ENCODE assay signal across 18 mouse cellular contexts in the genomic region with DNA sequence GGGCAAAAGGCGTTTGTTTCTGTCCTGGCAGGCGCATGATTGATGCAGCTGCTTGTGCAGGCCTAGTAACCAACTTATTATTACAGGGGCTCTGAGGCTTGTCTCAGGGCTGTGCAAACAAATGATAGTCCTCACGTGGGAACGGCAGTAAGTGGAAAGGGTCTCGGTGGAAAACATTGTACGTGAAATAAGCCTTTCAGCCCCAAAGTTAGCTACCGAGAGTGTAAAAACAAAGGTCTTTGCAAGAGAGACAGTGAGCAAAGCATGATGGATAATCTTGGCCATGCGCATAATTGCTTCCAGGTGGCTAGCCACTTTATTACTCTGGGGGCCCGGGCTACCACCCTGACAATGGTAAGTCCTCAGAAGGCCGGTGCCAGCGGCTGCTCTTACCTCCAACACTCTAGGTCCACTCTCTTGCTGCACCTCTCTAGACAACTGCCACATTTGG.
DNase-seq lines count a peak whose midpoint lies in the region; ATAC-seq and TF ChIP-seq lines count a peak whose summit lies in the region.
"Had no signal": no experiment of that assay in that cellular context is flagged by ENCODE, and none has a peak within 500 bp of the region (broad histone marks: within the 10 kb centered on the region; RNA-seq: fewer than 3 reads in every experiment).

No protein-coding gene starts in this region.

- 51% methylated on average over 11 of the region's 11 CpGs for WGBS in forebrain, embryonic 10.5 days
- 22% methylated on average over 11 of the region's 11 CpGs for WGBS in forebrain, embryonic 15.5 days
- 11% methylated on average over 11 of the region's 11 CpGs for WGBS in neural tube, embryonic 15.5 days
- WGBS in neural tube, embryonic 13.5 days = 14% methylated on average over 11 of the region's 11 CpGs
- WGBS in kidney, adult 2 months = 54% methylated on average over 11 of the region's 11 CpGs

- no peak for TF ChIP-seq POLR2A in kidney, adult 2 months (IDR thresholded peaks at IDR 0.05; ENCODE audit: low read depth, low read length)

- no peak for TF ChIP-seq CTCF in kidney, adult 2 months (conservative IDR thresholded peaks at IDR 0.05; ENCODE audit: insufficient read depth, insufficient read length, low read depth, low read length)

- H3K9ac ChIP-seq in forebrain, embryonic 15.5 days (replicated peaks) = no peak overlapping the region
- H3K9ac ChIP-seq in neural tube, embryonic 15.5 days (replicated peaks) = no peak overlapping the region
- no peak overlapping the region for H3K9ac ChIP-seq in neural tube, embryonic 13.5 days
- H3K9ac ChIP-seq: embryonic facial prominence, embryonic 15.5 days; heart, embryonic 15.5 days had no signal

- H3K27me3 ChIP-seq in forebrain, embryonic 10.5 days (ENCODE audit: poor library complexity, severe bottlenecking) = peaks cover 6% of the 10 kb centered on the region; the same call in 1 of the 2 replicates
- no peaks in the 10 kb centered on the region for H3K27me3 ChIP-seq in forebrain, embryonic 15.5 days
- H3K27me3 ChIP-seq in neural tube, embryonic 15.5 days (replicated peaks) = no peaks in the 10 kb centered on the region
- H3K27me3 ChIP-seq in neural tube, embryonic 13.5 days = no peaks in the 10 kb centered on the region
- no peaks in the 10 kb centered on the region; the same call in 1 of the 2 replicates for H3K27me3 ChIP-seq in kidney, adult 2 months (replicated peaks; ENCODE audit: control insufficient read depth, insufficient read depth, low read length)
- H3K27me3 ChIP-seq: embryonic facial prominence, embryonic 15.5 days; heart, embryonic 15.5 days had no signal

- no peak overlapping the region for H3K4me3 ChIP-seq in forebrain, embryonic 10.5 days
- H3K4me3 ChIP-seq in forebrain, embryonic 15.5 days = no peak overlapping the region
- no peak overlapping the region for H3K4me3 ChIP-seq in neural tube, embryonic 15.5 days (replicated peaks)
- no peak overlapping the region for H3K4me3 ChIP-seq in neural tube, embryonic 13.5 days
- H3K4me3 ChIP-seq in kidney, adult 2 months (ENCODE audit: insufficient read depth, low read depth, low read length) = no peak overlapping the region
- H3K4me3 ChIP-seq: embryonic facial prominence, embryonic 15.5 days; heart, embryonic 15.5 days had no signal

- ATAC-seq in forebrain, embryonic 15.5 days (replicated peaks) = no peak
- no peak for ATAC-seq in neural tube, embryonic 15.5 days (ENCODE audit: low FRiP score)
- ATAC-seq in neural tube, embryonic 13.5 days (ENCODE audit: low read depth) = peak; percentile 19; the same call in 1 of the 2 replicates

- H3K9me3 ChIP-seq in forebrain, embryonic 10.5 days = no peaks in the 10 kb centered on the region
- no peaks in the 10 kb centered on the region for H3K9me3 ChIP-seq in forebrain, embryonic 15.5 days
- no peaks in the 10 kb centered on the region for H3K9me3 ChIP-seq in neural tube, embryonic 15.5 days (replicated peaks)
- no peaks in the 10 kb centered on the region; the same call in 1 of the 2 replicates for H3K9me3 ChIP-seq in neural tube, embryonic 13.5 days
- H3K9me3 ChIP-seq: embryonic facial prominence, embryonic 15.5 days; heart, embryonic 15.5 days had no signal

- DNase-seq in forebrain, embryonic 10.5 days (ENCODE audit: extremely low spot score, low spot score) = no peak
- peak; percentile 76 for DNase-seq in neural tube, embryonic 10.5 days (ENCODE audit: extremely low spot score, low spot score)
- peak; percentile 70 for DNase-seq in hindlimb bud, embryonic 11.5 days (ENCODE audit: extremely low spot score, low read depth, low spot score)
- no peak for DNase-seq in kidney, adult 2 months
- no peak for DNase-seq in spleen, postnatal 14 days (ENCODE audit: low spot score in 2 of 2)
- DNase-seq: adrenal gland, postnatal 14 days; cerebellum, adult 9-10 months; gastrocnemius, postnatal 25 days; layer of hippocampus, postnatal 36 days; lung, adult 2 months; midbrain, embryonic 14.5 days; thymus, postnatal 36 days had no signal

- peaks cover 23% of the 10 kb centered on the region for H3K4me1 ChIP-seq in forebrain, embryonic 10.5 days
- H3K4me1 ChIP-seq in forebrain, embryonic 15.5 days = peaks cover 5% of the 10 kb centered on the region; the same call in 1 of the 2 replicates
- H3K4me1 ChIP-seq in neural tube, embryonic 15.5 days = peaks cover 11% of the 10 kb centered on the region
- H3K4me1 ChIP-seq in neural tube, embryonic 13.5 days (replicated peaks) = peaks cover 28% of the 10 kb centered on the region
- H3K4me1 ChIP-seq in kidney, adult 2 months (ENCODE audit: control insufficient read depth, insufficient read depth, low read length) = no peaks in the 10 kb centered on the region

- H3K4me2 ChIP-seq in forebrain, embryonic 15.5 days (replicated peaks) = no peak overlapping the region
- H3K4me2 ChIP-seq in neural tube, embryonic 15.5 days = no peak overlapping the region
- H3K4me2 ChIP-seq in neural tube, embryonic 13.5 days = 0 out of 2 replicates have a peak overlapping the region, but pooled peaks have one; percentile 7
- H3K4me2 ChIP-seq: embryonic facial prominence, embryonic 15.5 days; heart, embryonic 15.5 days had no signal

- peak overlapping the region; percentile 78 for H3K27ac ChIP-seq in forebrain, embryonic 10.5 days
- H3K27ac ChIP-seq in forebrain, embryonic 15.5 days (replicated peaks) = no peak overlapping the region
- no peak overlapping the region for H3K27ac ChIP-seq in neural tube, embryonic 15.5 days (replicated peaks)
- H3K27ac ChIP-seq in neural tube, embryonic 13.5 days (replicated peaks) = 0 out of 2 replicates have a peak overlapping the region, but pooled peaks have one; percentile 3
- no peak overlapping the region for H3K27ac ChIP-seq in kidney, adult 2 months (ENCODE audit: insufficient read depth, low read depth, low read length)
- H3K27ac ChIP-seq: embryonic facial prominence, embryonic 15.5 days; heart, embryonic 15.5 days; macrophage had no signal

- H3K36me3 ChIP-seq in forebrain, embryonic 10.5 days (replicated peaks) = no peaks in the 10 kb centered on the region
- no peaks in the 10 kb centered on the region for H3K36me3 ChIP-seq in forebrain, embryonic 15.5 days
- H3K36me3 ChIP-seq in neural tube, embryonic 15.5 days = no peaks in the 10 kb centered on the region
- H3K36me3 ChIP-seq in neural tube, embryonic 13.5 days = no peaks in the 10 kb centered on the region
- no peaks in the 10 kb centered on the region for H3K36me3 ChIP-seq in kidney, adult 2 months (ENCODE audit: control insufficient read depth, insufficient read depth, low read length)
- H3K36me3 ChIP-seq: embryonic facial prominence, embryonic 15.5 days; heart, embryonic 15.5 days had no signal

Comparison
In these comparisons a context has a peak if more than half of its experiments do, and no peak if none do; other contexts are left out.
1. H3K27ac ChIP-seq: peak in forebrain, embryonic 10.5 days (single experiment) and neural tube, embryonic 13.5 days (single experiment); none in forebrain, embryonic 15.5 days (single experiment), neural tube, embryonic 15.5 days (single experiment) and kidney, adult 2 months (single experiment).
2. DNase-seq: peak in neural tube, embryonic 10.5 days (single experiment) and hindlimb bud, embryonic 11.5 days (single experiment); none in forebrain, embryonic 10.5 days (single experiment), kidney, adult 2 months (single experiment) and spleen, postnatal 14 days (0 of 2).